Mouse (Mus musculus): ENCODE measurements around the gene Mss51. TPM values are rescaled to one million over a fixed set of nuclear protein-coding genes. Genes with fewer than 3 reads are reported as not detected.

The Mss51 gene
- not detected in 2 replicates for polyA plus RNA-seq (2012; ENCODE audit: insufficient read depth, insufficient read length, low replicate concordance, missing spikeins)

GRCm38 (mm10) chr14:20496603-20497002, at the start of gene Mss51:
Gene Mss51 (minus strand): TSS chr14:20496901.
- TF ChIP-seq POLR2A (IDR thresholded peaks at IDR 0.05; ENCODE audit: insufficient read depth, low read depth, low read length) (no peak), CTCF (IDR thresholded peaks at IDR 0.05; ENCODE audit: insufficient read depth, low read depth, low read length) (no peak)
- Histone ChIP-seq H3K4me3 (ENCODE audit: insufficient read depth, low read depth, low read length) (no peak within 1 kb of the TSS), H3K27ac (ENCODE audit: insufficient read depth, low read depth, low read length) (no peak within 1 kb of the TSS), H3K4me1 (ENCODE audit: control insufficient read depth, insufficient read depth, low read length) (no peaks in the 10 kb centered on the region)
- 59% methylated on average over 2 of the region's 2 CpGs for WGBS

- no peak for TF ChIP-seq CTCF (IDR thresholded peaks at IDR 0.05; ENCODE audit: insufficient read depth, low read depth, low read length)
- no peak; the same call in 1 of the 2 replicates for TF ChIP-seq POLR2A (IDR thresholded peaks at IDR 0.05; ENCODE audit: insufficient read depth, low read depth, low read length)
- WGBS: 1% methylated on average over 27 of the region's 29 CpGs
Observed at GRCm38 (mm10) chr14:20546415-20546814, 49.7 kb upstream of the Mss51 start, which contains the start of gene Ppp3cb. Gene Ppp3cb (minus strand): TSS chr14:20546573.

GRCm38 (mm10) chr14:20545529-20546331, 49.0 kb upstream of the Mss51 start:
- under 1% methylated on average over 67 of the region's 67 CpGs for WGBS
- TF ChIP-seq POLR2A (IDR thresholded peaks at IDR 0.05; ENCODE audit: insufficient read depth, low read depth, low read length) (no peak; the same call in 1 of the 2 replicates), CTCF (IDR thresholded peaks at IDR 0.05; ENCODE audit: insufficient read depth, low read depth, low read length) (no peak)
- Histone ChIP-seq H3K27ac (ENCODE audit: insufficient read depth, low read depth, low read length) (peak overlapping the region; percentile 65), H3K4me3 (ENCODE audit: insufficient read depth, low read depth, low read length) (peak overlapping the region; percentile 82), H3K4me1 (ENCODE audit: control insufficient read depth, insufficient read depth, low read length) (no peaks in the 10 kb centered on the region)

More at GRCm38 (mm10) chr14:20546415-20546814, 49.7 kb upstream of the Mss51 start, which contains the start of gene Ppp3cb:
- peak within 1 kb of the TSS; percentile 82 for H3K4me3 ChIP-seq (ENCODE audit: insufficient read depth, low read depth, low read length)
- peak within 1 kb of the TSS; percentile 65 for H3K27ac ChIP-seq (ENCODE audit: insufficient read depth, low read depth, low read length)
- H3K4me1 ChIP-seq (ENCODE audit: control insufficient read depth, insufficient read depth, low read length): no peaks in the 10 kb centered on the region

- Histone ChIP-seq H3K4me3 (ENCODE audit: insufficient read depth, low read depth, low read length) (no peak overlapping the region), H3K4me1 (ENCODE audit: control insufficient read depth, insufficient read depth, low read length) (no peaks in the 10 kb centered on the region), H3K27ac (ENCODE audit: insufficient read depth, low read depth, low read length) (no peak overlapping the region)
- no peak for TF ChIP-seq POLR2A (IDR thresholded peaks at IDR 0.05; ENCODE audit: insufficient read depth, low read depth, low read length)
- TF ChIP-seq CTCF (IDR thresholded peaks at IDR 0.05; ENCODE audit: insufficient read depth, low read depth, low read length): no peak
- WGBS: 60% methylated on average over 7 of the region's 7 CpGs
Observed at GRCm38 (mm10) chr14:20544467-20545411, 48.0 kb upstream of the Mss51 start.

GRCm38 (mm10) chr14:20529643-20530042, 32.9 kb upstream of the Mss51 start:
- Histone ChIP-seq H3K4me3 (ENCODE audit: insufficient read depth, low read depth, low read length) (no peak overlapping the region), H3K4me1 (ENCODE audit: control insufficient read depth, insufficient read depth, low read length) (no peaks in the 10 kb centered on the region), H3K27ac (ENCODE audit: insufficient read depth, low read depth, low read length) (no peak overlapping the region)
- 93% methylated on average over 4 of the region's 4 CpGs for WGBS
- TF ChIP-seq POLR2A (IDR thresholded peaks at IDR 0.05; ENCODE audit: insufficient read depth, low read depth, low read length) (no peak), CTCF (IDR thresholded peaks at IDR 0.05; ENCODE audit: insufficient read depth, low read depth, low read length) (no peak)

- no peaks in the 10 kb centered on the region for H3K4me1 ChIP-seq (ENCODE audit: control insufficient read depth, insufficient read depth, low read length)
- WGBS: 62% methylated on average over 2 of the region's 2 CpGs
- no peak overlapping the region for H3K4me3 ChIP-seq (ENCODE audit: insufficient read depth, low read depth, low read length)
- no peak overlapping the region for H3K27ac ChIP-seq (ENCODE audit: insufficient read depth, low read depth, low read length)
- no peak for TF ChIP-seq POLR2A (IDR thresholded peaks at IDR 0.05; ENCODE audit: insufficient read depth, low read depth, low read length)
- no peak for TF ChIP-seq CTCF (IDR thresholded peaks at IDR 0.05; ENCODE audit: insufficient read depth, low read depth, low read length)
Observed at GRCm38 (mm10) chr14:20520179-20520578, 23.5 kb upstream of the Mss51 start.

- no peak for TF ChIP-seq CTCF (IDR thresholded peaks at IDR 0.05; ENCODE audit: insufficient read depth, low read depth, low read length)
- no peak for TF ChIP-seq POLR2A (IDR thresholded peaks at IDR 0.05; ENCODE audit: insufficient read depth, low read depth, low read length)
- Histone ChIP-seq H3K4me1 (ENCODE audit: control insufficient read depth, insufficient read depth, low read length) (no peaks in the 10 kb centered on the region), H3K27ac (ENCODE audit: insufficient read depth, low read depth, low read length) (no peak overlapping the region), H3K4me3 (ENCODE audit: insufficient read depth, low read depth, low read length) (no peak overlapping the region)
- WGBS: 50% methylated on average over 2 of the region's 2 CpGs
Observed at GRCm38 (mm10) chr14:20508424-20508823, 11.7 kb upstream of the Mss51 start.

- WGBS: 91% methylated on average over 10 of the region's 10 CpGs
- H3K27ac ChIP-seq (ENCODE audit: insufficient read depth, low read depth, low read length): no peak overlapping the region
- TF ChIP-seq CTCF (IDR thresholded peaks at IDR 0.05; ENCODE audit: insufficient read depth, low read depth, low read length): no peak
- TF ChIP-seq POLR2A (IDR thresholded peaks at IDR 0.05; ENCODE audit: insufficient read depth, low read depth, low read length): no peak
- H3K4me1 ChIP-seq (ENCODE audit: control insufficient read depth, insufficient read depth, low read length): no peaks in the 10 kb centered on the region
- H3K4me3 ChIP-seq (ENCODE audit: insufficient read depth, low read depth, low read length): no peak overlapping the region
Observed at GRCm38 (mm10) chr14:20502966-20503365, 6.3 kb upstream of the Mss51 start.

All from olfactory bulb, adult 2 months (tissue).